Mouse (Mus musculus) heart, embryonic 12.5 days (tissue): ENCODE measurements around the gene Edn3. TPM values are rescaled to one million over a fixed set of nuclear protein-coding genes. Genes with fewer than 3 reads are reported as not detected.

ENCODE experiments used
- ATAC-seq: fragments of 200-750 bp; cut with Nextera tagmentation; 2 replicates; pipeline ENCODE4 v1.8.0; 2017; ENCODE audit warnings: moderate TSS enrichment, moderate library complexity; ENCODE audit not compliant: insufficient number of reproducible peaks, low FRiP score
- H3K27ac ChIP-seq: fragments of 300-500 bp; sonication (generic); 2 replicates; pipeline ENCODE4 v1.5.1; 2016; ENCODE audit warnings: mild to moderate bottlenecking, moderate library complexity; ENCODE audit not compliant: poor library complexity, severe bottlenecking
- H3K27me3 ChIP-seq: fragments of 300-500 bp; sonication (generic); replicated peaks from 2 replicates; pipeline ENCODE4 v1.6.1; 2016; ENCODE audit warnings: mild to moderate bottlenecking, moderate library complexity
- H3K36me3 ChIP-seq: fragments of 300-500 bp; sonication (generic); 2 replicates; pipeline ENCODE4 v1.6.1; 2016; ENCODE audit warnings: mild to moderate bottlenecking, moderate library complexity
- H3K4me1 ChIP-seq: fragments of 300-500 bp; sonication (generic); replicated peaks from 2 replicates; pipeline ENCODE4 v1.6.1; 2016; ENCODE audit warnings: mild to moderate bottlenecking
- H3K4me2 ChIP-seq: fragments of 300-500 bp; sonication (generic); 2 replicates; pipeline ENCODE4 v1.6.1; 2016; ENCODE audit warnings: mild to moderate bottlenecking, moderate library complexity
- H3K4me3 ChIP-seq: fragments of 300-500 bp; sonication (generic); 2 replicates; pipeline ENCODE4 v1.5.1; 2016; ENCODE audit warnings: mild to moderate bottlenecking
- H3K9ac ChIP-seq: fragments of 300-500 bp; sonication (generic); 2 replicates; pipeline ENCODE4 v1.6.1; 2016; ENCODE audit warnings: mild to moderate bottlenecking, moderate library complexity
- H3K9me3 ChIP-seq: fragments of 300-500 bp; sonication (generic); replicated peaks from 2 replicates; pipeline ENCODE4 v1.6.1; 2016; ENCODE audit warnings: mild to moderate bottlenecking, moderate library complexity
- WGBS: fragments of 180-500 bp; shearing (Covaris S2); methylation state at CpG from one replicate; pipeline ENCODE4 v1.1.7; 2016; 5-methylcytosine and 5-hydroxymethylcytosine counted together
- polyA plus RNA-seq: library from polyadenylated mRNA; unstranded; fragments of >200 nt; fragmentation: Nextera tagmentation; extraction: Ambion mirVana; gene quantifications from 2 replicates; pipeline ENCODE4 v1.2.1, GENCODE M21; 2016

Gene Edn3
- polyA plus RNA-seq, 1 experiment from 2014 or later = 0.23 TPM

DNA sequence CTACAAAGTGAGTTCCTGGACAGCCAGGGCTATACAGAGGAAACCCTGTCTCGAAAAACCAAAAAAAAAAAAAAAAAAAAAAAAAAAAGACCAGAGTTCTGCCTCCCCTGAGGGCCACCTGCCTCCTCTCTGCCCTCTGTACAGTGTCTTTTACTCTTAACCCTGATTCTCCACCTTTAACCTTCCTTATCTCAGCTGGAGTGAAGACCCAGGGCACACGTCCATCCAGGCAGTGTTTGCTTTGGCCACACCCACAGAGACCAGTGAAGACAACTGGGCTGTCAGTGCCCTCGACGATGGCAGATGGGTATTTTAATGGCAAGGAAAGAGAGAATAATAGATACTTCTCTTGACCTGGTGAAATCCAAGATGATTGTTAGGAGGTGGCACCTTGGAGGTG, 1.2 kb upstream of the Edn3 start:
- ATAC-seq = no peak
- no peaks in the 10 kb centered on the region for H3K36me3 ChIP-seq
- no peak overlapping the region for H3K4me2 ChIP-seq
- H3K27ac ChIP-seq = no peak overlapping the region
- H3K9ac ChIP-seq = no peak overlapping the region
- peaks cover 8% of the 10 kb centered on the region; the same call in 1 of the 2 replicates for H3K4me1 ChIP-seq
- H3K27me3 ChIP-seq = peaks cover 31% of the 10 kb centered on the region
- no peaks in the 10 kb centered on the region for H3K9me3 ChIP-seq
- WGBS = 65% methylated on average over 4 of the region's 4 CpGs
- no peak overlapping the region for H3K4me3 ChIP-seq

DNA sequence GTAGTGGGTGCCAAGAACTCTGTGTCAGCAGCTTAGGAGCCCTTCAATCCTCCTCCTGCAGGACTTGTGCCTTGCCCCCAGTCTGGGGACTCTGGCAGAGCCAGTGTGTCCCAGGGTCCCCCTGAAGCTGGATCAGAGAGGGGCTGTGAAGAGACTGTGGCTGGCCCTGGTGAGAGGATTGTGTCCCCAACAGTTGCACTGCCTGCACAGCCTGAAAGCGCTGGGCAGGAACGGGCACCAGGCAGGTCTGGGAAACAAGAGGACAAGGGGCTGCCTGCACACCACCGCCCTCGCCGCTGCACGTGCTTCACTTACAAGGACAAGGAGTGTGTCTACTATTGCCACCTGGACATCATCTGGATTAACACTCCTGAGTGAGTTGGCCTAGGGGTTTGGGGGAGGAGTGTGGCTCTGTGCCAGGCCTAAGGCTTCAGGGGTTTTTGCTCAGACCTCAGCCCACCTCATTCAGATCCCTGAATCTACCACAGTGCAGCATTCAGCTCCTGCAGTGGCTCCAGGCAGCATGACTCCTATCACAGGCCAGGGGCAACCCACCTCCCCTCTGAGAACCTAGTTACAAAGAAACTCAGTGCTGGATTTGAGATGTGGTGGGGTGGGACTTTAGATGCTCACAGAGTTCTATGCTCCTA, 1.2 kb downstream of the Edn3 start:
- Histone ChIP-seq H3K27me3 (peaks cover 31% of the 10 kb centered on the region), H3K27ac (no peak overlapping the region), H3K4me2 (peak overlapping the region; percentile 90), H3K9me3 (no peaks in the 10 kb centered on the region), H3K4me3 (0 out of 2 replicates have a peak overlapping the region, but pooled peaks have one; percentile 50), H3K36me3 (no peaks in the 10 kb centered on the region), H3K4me1 (peaks cover 8% of the 10 kb centered on the region; the same call in 1 of the 2 replicates), H3K9ac (no peak overlapping the region)
- ATAC-seq = peak; percentile 31; the same call in 1 of the 2 replicates
- WGBS = 62% methylated on average over 6 of the region's 6 CpGs

DNA sequence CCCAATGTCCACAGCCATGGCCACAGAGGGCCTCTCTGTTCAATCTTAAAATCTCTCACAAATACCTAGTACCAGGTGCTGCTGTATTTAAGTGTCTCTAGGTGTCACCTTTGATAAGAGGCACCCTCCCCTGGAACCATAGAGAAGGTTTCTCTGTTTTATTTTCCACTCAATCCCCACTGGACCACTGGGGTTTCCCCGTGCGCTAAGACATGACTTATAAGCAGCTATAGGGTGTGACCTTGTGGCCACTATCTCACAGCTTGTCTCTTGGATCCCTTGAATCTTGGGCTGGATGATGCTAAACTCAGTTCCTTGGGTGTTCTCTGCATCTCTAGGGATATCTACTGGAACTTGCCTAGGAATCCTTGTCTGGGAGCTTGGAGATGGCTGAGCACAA, 1.9 kb downstream of the Edn3 start:
- no peak overlapping the region for H3K27ac ChIP-seq
- H3K4me1 ChIP-seq = peaks cover 8% of the 10 kb centered on the region; the same call in 1 of the 2 replicates
- WGBS = 81% methylated on average over 2 of the region's 2 CpGs
- no peak overlapping the region for H3K4me3 ChIP-seq
- no peak overlapping the region for H3K9ac ChIP-seq
- H3K4me2 ChIP-seq = no peak overlapping the region
- no peak for ATAC-seq
- H3K36me3 ChIP-seq = no peaks in the 10 kb centered on the region
- peaks cover 31% of the 10 kb centered on the region for H3K27me3 ChIP-seq
- H3K9me3 ChIP-seq = no peaks in the 10 kb centered on the region

DNA sequence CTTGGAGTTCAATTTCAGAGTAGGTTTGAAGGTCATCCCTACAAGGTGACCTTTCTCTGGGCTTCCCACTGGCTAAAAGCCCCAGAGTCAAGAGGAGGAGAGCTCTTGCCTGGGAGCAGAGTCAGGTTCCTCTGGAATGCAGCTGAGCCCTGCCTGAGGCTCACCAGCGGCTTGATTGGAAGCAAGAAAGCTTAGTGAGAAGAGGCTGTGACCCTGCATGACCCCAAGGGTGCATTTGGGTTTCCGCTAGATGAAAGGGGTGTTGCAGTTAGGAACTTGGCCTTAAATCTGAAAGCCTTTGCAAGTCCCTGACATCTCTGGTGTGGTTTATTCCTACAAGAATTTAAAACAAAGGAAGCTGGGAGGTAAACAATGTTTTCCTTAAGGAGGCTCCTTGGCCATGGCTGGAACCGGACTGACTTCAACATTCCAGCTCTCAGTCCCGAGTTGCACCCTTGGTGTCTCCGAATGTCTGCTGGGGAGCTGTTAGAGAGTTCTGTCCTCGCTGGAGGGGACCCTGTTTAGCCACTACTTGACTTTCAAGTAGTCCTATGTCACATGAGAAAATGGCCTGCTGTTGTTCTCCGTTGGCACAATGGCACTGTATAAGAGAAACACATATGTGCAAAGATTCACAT, 8.6 kb downstream of the Edn3 start:
- 49% methylated on average over 7 of the region's 7 CpGs for WGBS
- Histone ChIP-seq H3K36me3 (no peaks in the 10 kb centered on the region), H3K27ac (no peak overlapping the region), H3K27me3 (no peaks in the 10 kb centered on the region), H3K9me3 (no peaks in the 10 kb centered on the region), H3K4me3 (no peak overlapping the region), H3K4me1 (peaks cover 8% of the 10 kb centered on the region), H3K9ac (no peak overlapping the region), H3K4me2 (no peak overlapping the region)
- no peak for ATAC-seq

DNA sequence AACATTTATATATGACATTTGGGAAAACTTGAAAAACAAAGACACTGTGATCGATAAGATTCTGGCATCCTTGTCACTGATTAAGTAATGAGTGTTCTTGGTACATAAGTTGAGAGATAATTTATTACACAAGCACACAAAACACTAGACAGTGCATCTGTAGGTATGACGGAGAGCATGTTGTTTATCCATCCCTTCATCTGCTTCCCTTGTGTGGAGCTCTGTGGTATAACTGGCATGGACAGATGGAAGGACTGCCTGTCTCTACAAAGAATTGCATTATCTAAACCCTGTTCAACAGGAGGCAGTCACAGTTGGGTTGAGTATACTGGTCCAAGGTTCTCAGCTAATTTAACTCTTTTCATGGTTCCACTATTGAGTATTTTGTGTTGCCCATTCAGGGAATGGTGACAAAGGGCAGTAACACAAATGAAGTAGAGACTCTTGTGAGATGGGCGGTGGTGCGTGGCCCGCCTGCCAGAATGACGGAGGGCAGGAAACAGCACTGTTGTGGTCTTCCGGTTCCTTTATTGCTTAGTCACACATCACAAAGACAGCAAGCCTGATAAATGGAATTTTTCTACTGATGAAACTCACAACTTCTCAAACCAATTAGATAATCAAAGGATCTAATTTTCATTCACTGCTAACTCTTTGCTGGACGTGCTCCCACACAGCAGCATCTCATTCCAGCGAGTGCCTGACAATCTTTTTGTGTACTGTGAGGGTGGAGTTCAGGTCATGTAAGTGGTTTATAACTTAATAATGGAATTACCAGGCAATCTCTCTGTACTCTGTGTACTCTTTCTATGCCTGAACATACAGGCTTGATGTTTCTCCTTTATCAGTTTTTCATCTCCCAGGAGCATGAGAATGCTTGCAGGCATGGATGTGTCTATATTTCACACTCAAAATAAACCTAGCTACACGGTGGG, 14.0 kb downstream of the Edn3 start:
- no peak overlapping the region for H3K4me3 ChIP-seq
- H3K4me1 ChIP-seq = peaks cover 8% of the 10 kb centered on the region
- no peak for ATAC-seq
- no peaks in the 10 kb centered on the region for H3K9me3 ChIP-seq
- H3K9ac ChIP-seq = no peak overlapping the region
- H3K36me3 ChIP-seq = no peaks in the 10 kb centered on the region
- H3K4me2 ChIP-seq = no peak overlapping the region
- no peak overlapping the region for H3K27ac ChIP-seq
- H3K27me3 ChIP-seq = no peaks in the 10 kb centered on the region
- 72% methylated on average over 10 of the region's 10 CpGs for whole genome bisulfite sequencing

DNA sequence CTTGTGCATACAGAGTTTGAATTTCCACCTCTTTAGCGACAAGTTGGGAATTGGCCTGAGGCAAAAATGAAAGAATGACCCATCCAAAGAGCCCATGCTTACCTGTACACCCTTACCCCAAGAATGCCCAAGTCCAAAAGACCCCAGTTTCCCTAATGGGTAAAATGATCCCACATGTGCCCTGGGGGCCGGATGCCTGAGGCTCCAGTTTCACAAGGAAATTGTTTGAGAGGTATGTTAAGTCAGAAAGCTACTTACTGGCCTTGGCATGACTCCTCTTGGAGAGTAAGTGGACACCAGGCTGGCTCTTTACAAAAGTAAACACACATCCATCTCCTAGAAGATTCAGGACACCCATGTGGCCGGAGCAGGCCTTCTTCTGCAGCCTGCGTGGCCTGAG, 21.6 kb downstream of the Edn3 start:
- Histone ChIP-seq H3K4me1 (no peaks in the 10 kb centered on the region), H3K36me3 (no peaks in the 10 kb centered on the region), H3K9ac (no peak overlapping the region), H3K9me3 (no peaks in the 10 kb centered on the region), H3K4me2 (no peak overlapping the region), H3K4me3 (no peak overlapping the region), H3K27ac (no peak overlapping the region), H3K27me3 (no peaks in the 10 kb centered on the region)
- no peak for ATAC-seq
- WGBS = 80% methylated on average over 4 of the region's 4 CpGs

DNA sequence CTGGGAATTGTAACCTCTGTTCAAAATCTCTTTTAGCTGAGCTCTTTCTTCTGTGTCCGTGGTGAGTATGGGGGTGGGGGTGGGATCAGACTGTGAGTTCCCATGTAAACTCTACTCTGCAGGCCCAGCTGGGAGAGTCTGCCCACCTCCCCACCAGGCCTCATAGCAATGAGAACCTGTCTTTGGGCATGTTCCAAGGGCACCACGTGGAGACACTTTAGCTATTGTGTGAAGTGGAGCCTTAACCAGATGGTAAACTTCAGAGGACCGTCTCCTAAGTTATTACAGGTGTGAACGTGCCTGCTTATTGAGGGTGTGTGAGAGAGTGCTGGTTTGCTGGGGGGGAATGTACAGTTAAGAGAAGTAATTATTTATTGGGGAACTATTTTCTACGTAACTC, 22.5 kb downstream of the Edn3 start:
- no peaks in the 10 kb centered on the region for H3K36me3 ChIP-seq
- no peak overlapping the region for H3K4me3 ChIP-seq
- 61% methylated on average over 5 of the region's 5 CpGs for WGBS
- no peak overlapping the region for H3K27ac ChIP-seq
- H3K9ac ChIP-seq = no peak overlapping the region
- no peaks in the 10 kb centered on the region for H3K9me3 ChIP-seq
- no peak for ATAC-seq
- H3K4me2 ChIP-seq = no peak overlapping the region
- no peaks in the 10 kb centered on the region for H3K4me1 ChIP-seq
- H3K27me3 ChIP-seq = no peaks in the 10 kb centered on the region

DNA sequence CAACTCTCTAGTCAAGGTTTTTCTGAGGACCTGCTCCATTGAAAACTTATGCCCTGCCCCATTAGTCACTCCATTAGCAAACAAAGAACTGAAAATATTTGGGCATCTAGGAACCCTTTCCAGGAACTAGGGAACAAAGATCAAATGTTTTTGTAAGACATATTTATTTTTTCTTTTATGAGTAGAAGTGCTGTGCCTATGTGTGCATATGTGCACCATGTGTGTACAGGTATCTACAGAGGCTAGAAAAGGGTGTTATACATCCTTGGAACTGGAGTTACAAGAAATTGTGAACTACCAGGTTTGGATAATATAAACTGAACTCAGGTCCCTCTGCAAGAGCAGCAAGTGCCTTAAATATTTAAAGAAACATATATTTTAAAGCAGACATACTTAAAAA, 28.4 kb downstream of the Edn3 start:
- no peak for ATAC-seq

DNA sequence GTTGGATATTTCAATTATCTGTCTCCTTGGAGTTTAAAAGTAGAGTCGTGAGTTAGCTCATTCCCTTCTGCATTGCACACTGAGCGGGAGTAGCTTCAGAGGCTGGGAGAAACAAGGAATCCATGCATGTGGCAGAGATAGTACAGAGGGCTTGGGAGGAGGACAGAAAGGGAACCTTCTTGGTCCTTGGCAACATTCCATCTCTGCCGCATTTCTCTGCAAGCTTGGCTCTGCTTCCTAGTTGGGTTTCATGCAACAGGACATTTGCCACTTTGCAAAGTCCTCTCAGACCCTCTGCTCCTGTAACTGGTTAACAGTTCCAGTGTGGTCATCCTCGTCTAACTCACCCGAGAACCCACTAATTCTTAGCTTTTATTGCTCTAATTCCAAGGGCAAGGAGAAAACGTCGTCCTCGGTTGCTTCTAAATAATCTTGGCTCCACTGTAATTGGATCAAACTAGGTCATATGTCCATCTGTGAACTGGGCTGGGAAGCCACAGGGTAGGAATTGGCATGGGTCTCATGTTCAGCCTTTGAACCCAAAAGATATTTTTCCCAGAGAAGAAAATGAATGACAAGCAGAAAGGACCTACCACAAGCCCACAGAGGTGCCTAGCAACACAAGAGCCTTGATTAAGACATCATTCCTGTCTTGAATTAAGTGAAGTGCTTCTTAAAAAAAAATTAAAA, 32.2 kb downstream of the Edn3 start:
- Histone ChIP-seq H3K4me2 (no peak overlapping the region), H3K36me3 (no peaks in the 10 kb centered on the region), H3K4me3 (no peak overlapping the region), H3K27me3 (no peaks in the 10 kb centered on the region), H3K9ac (no peak overlapping the region), H3K9me3 (peaks cover 4% of the 10 kb centered on the region; the same call in 1 of the 2 replicates), H3K4me1 (no peaks in the 10 kb centered on the region), H3K27ac (no peak overlapping the region)
- WGBS = 78% methylated on average over 8 of the region's 8 CpGs
- ATAC-seq = no peak

More for the DNA sequence above, 28.4 kb downstream of the Edn3 start:
- Histone ChIP-seq H3K27ac (no peak overlapping the region), H3K9ac (no peak overlapping the region), H3K36me3 (no peaks in the 10 kb centered on the region), H3K27me3 (no peaks in the 10 kb centered on the region), H3K4me1 (no peaks in the 10 kb centered on the region), H3K9me3 (peaks cover 4% of the 10 kb centered on the region; the same call in 1 of the 2 replicates), H3K4me2 (no peak overlapping the region), H3K4me3 (no peak overlapping the region)

DNA sequence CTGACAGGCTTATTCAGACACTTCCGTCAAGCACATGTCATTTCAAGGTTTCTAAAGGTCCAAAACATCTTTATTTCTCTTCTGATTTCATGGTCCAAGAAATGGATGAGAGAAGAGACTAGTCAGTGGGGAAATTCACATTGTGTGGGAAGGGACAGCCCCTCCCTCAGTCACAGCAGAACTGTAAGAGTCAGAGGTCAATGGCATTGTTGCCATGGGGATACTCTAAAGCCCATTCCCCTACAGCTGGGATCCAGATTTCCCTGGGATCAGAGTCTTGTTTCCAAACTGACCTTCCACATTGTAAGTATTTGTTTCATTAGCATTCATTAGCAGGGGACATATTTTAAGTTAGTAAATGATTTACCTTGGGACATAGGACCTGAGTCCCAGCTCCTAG, 32.8 kb downstream of the Edn3 start:
- Histone ChIP-seq H3K4me1 (no peaks in the 10 kb centered on the region), H3K9me3 (peaks cover 4% of the 10 kb centered on the region; the same call in 1 of the 2 replicates), H3K9ac (no peak overlapping the region), H3K4me3 (no peak overlapping the region), H3K4me2 (no peak overlapping the region), H3K36me3 (no peaks in the 10 kb centered on the region), H3K27ac (no peak overlapping the region), H3K27me3 (no peaks in the 10 kb centered on the region)
- ATAC-seq = no peak
- WGBS = 76% methylated on average over 1 of the region's 1 CpGs
